Mouse (Mus musculus) myocyte (in vitro differentiated cells): ENCODE data around the gene Tmem202.

ENCODE experiments used
- E2F4 ChIP-seq: IDR thresholded peaks from one replicate; pipeline ENCODE4 v1.6.1; 2011; ENCODE audit warnings: mild to moderate bottlenecking, control low read depth, moderate library complexity; ENCODE audit not compliant: insufficient read depth
- POLR2A ChIP-seq: IDR thresholded peaks from one replicate; pipeline ENCODE4 v1.6.1; 2011; ENCODE audit warnings: low read depth, mild to moderate bottlenecking, control low read depth, moderate library complexity; ENCODE audit not compliant: insufficient read length
- REST ChIP-seq: IDR thresholded peaks from one replicate; pipeline ENCODE4 v1.6.1; 2011; ENCODE audit warnings: mild to moderate bottlenecking, control low read depth, moderate library complexity; ENCODE audit not compliant: insufficient read depth, insufficient read length
- TCF12 ChIP-seq: IDR thresholded peaks from one replicate; pipeline ENCODE4 v1.6.1; 2011; ENCODE audit warnings: mild to moderate bottlenecking, control low read depth; ENCODE audit not compliant: poor library complexity, insufficient read depth, severe bottlenecking
- TCF3 ChIP-seq: IDR thresholded peaks from one replicate; pipeline ENCODE4 v1.6.1; 2011; ENCODE audit warnings: low read depth, control low read depth; ENCODE audit not compliant: insufficient read length
- USF1 ChIP-seq: IDR thresholded peaks from one replicate; pipeline ENCODE4 v1.6.1; 2011; ENCODE audit warnings: low read depth, mild to moderate bottlenecking, control low read depth, moderate library complexity

GRCm38 (mm10) chr9:59542766-59543324 is 3.2 kb upstream of the Tmem202 start:
- no peak for TF ChIP-seq TCF3
- no peak for TF ChIP-seq POLR2A
- TF ChIP-seq REST = no peak
- TF ChIP-seq USF1 = no peak
- TF ChIP-seq TCF12 = no peak
- no peak for TF ChIP-seq E2F4
